Mouse (Mus musculus) hindbrain, embryonic 11.5 days (tissue): ENCODE measurements around the gene Ypel2. TPM values are rescaled to one million over a fixed set of nuclear protein-coding genes. Genes with fewer than 3 reads are reported as not detected.

ENCODE experiments used
- ATAC-seq: fragments of 200-750 bp; cut with Nextera tagmentation; 2 replicates; pipeline ENCODE4 v1.8.0; 2017; ENCODE audit warnings: mild to moderate bottlenecking, moderate TSS enrichment, moderate library complexity; ENCODE audit not compliant: low FRiP score
- DNase-seq: peaks from one replicate; pipeline ENCODE4 v3.0.0-alpha.2; 2015; ENCODE audit warnings: low spot score
- H3K27ac ChIP-seq: fragments of 300-500 bp; sonication (generic); 2 replicates; pipeline ENCODE4 v1.5.1; 2014; ENCODE audit warnings: mild to moderate bottlenecking, low read depth, low read length
- H3K27me3 ChIP-seq: fragments of 300-500 bp; sonication (generic); 2 replicates; pipeline ENCODE4 v1.6.1; 2014; ENCODE audit warnings: mild to moderate bottlenecking, low read length, moderate library complexity, mixed read lengths; ENCODE audit not compliant: control insufficient read depth, insufficient read depth
- H3K36me3 ChIP-seq: fragments of 300-500 bp; sonication (generic); 2 replicates; pipeline ENCODE4 v1.6.1; 2014; ENCODE audit warnings: mild to moderate bottlenecking, low read length, moderate library complexity, mixed read lengths; ENCODE audit not compliant: control insufficient read depth, insufficient read depth
- H3K4me1 ChIP-seq: fragments of 300-500 bp; sonication (generic); replicated peaks from 2 replicates; pipeline ENCODE4 v1.6.1; 2014; ENCODE audit warnings: low read length, mixed read lengths; ENCODE audit not compliant: control insufficient read depth, insufficient read depth
- H3K4me2 ChIP-seq: fragments of 300-500 bp; sonication (generic); replicated peaks from 2 replicates; pipeline ENCODE4 v1.6.1; 2014; ENCODE audit warnings: mild to moderate bottlenecking, low read depth, low read length
- H3K4me3 ChIP-seq: fragments of 300-500 bp; sonication (generic); 2 replicates; pipeline ENCODE4 v1.5.1; 2014; ENCODE audit warnings: low read depth, low read length
- H3K9ac ChIP-seq: fragments of 300-500 bp; sonication (generic); 2 replicates; pipeline ENCODE4 v1.6.1; 2014; ENCODE audit warnings: low read depth, low read length
- H3K9me3 ChIP-seq: fragments of 300-500 bp; sonication (generic); 2 replicates; pipeline ENCODE4 v1.6.1; 2016; ENCODE audit warnings: low read length; ENCODE audit not compliant: control insufficient read depth
- WGBS: fragments of 180-500 bp; shearing (Covaris S2); extraction: QIAGEN DNeasy Blood & Tissue Kit; methylation state at CpG from one replicate; pipeline ENCODE4 v1.1.7; 2014; 5-methylcytosine and 5-hydroxymethylcytosine counted together
- polyA plus RNA-seq: library from polyadenylated mRNA; unstranded; fragments of >200 nt; fragmentation: Nextera tagmentation; extraction: Ambion mirVana; gene quantifications from 2 replicates; pipeline ENCODE4 v1.2.1, GENCODE M21; 2014

Gene Ypel2
- polyA plus RNA-seq, 1 experiment from 2014 or later = 6.8 TPM

- Histone ChIP-seq H3K4me1 (peaks cover 10% of the 10 kb centered on the region), H3K36me3 (no peaks in the 10 kb centered on the region), H3K27ac (no peak overlapping the region; the same call in 1 of the 2 replicates), H3K4me2 (no peak overlapping the region), H3K9ac (no peak overlapping the region), H3K4me3 (no peak overlapping the region), H3K9me3 (no peaks in the 10 kb centered on the region), H3K27me3 (no peaks in the 10 kb centered on the region)
- WGBS = 41% methylated on average over 3 of the region's 3 CpGs
- no peak for ATAC-seq
- DNase-seq = no peak
Measured at GRCm38 (mm10) chr11:86895567-86895966, 97.9 kb downstream of the Ypel2 start.

GRCm38 (mm10) chr11:86895156-86895555 is 98.4 kb downstream of the Ypel2 start:
- DNase-seq (no peak), ATAC-seq (no peak)
- H3K9ac ChIP-seq = no peak overlapping the region
- no peaks in the 10 kb centered on the region for H3K9me3 ChIP-seq
- H3K27ac ChIP-seq = peak overlapping the region; percentile 30; the same call in 1 of the 2 replicates
- H3K36me3 ChIP-seq = no peaks in the 10 kb centered on the region
- no peak overlapping the region for H3K4me3 ChIP-seq
- no peak overlapping the region for H3K4me2 ChIP-seq
- WGBS = 64% methylated on average over 9 of the region's 9 CpGs
- H3K4me1 ChIP-seq = peaks cover 10% of the 10 kb centered on the region
- no peaks in the 10 kb centered on the region for H3K27me3 ChIP-seq

- ATAC-seq (0 out of 2 replicates have a peak, but pooled peaks have one; percentile 25), DNase-seq (peak; percentile 89)
- Histone ChIP-seq H3K4me1 (peaks cover 10% of the 10 kb centered on the region), H3K36me3 (no peaks in the 10 kb centered on the region), H3K27me3 (no peaks in the 10 kb centered on the region), H3K27ac (no peak overlapping the region), H3K4me2 (peak overlapping the region; percentile 64), H3K4me3 (peak overlapping the region; percentile 30), H3K9me3 (no peaks in the 10 kb centered on the region), H3K9ac (peak overlapping the region; percentile 57)
- WGBS = 7% methylated on average over 19 of the region's 19 CpGs
Measured at GRCm38 (mm10) chr11:86894171-86894577, 99.3 kb downstream of the Ypel2 start.

DNA sequence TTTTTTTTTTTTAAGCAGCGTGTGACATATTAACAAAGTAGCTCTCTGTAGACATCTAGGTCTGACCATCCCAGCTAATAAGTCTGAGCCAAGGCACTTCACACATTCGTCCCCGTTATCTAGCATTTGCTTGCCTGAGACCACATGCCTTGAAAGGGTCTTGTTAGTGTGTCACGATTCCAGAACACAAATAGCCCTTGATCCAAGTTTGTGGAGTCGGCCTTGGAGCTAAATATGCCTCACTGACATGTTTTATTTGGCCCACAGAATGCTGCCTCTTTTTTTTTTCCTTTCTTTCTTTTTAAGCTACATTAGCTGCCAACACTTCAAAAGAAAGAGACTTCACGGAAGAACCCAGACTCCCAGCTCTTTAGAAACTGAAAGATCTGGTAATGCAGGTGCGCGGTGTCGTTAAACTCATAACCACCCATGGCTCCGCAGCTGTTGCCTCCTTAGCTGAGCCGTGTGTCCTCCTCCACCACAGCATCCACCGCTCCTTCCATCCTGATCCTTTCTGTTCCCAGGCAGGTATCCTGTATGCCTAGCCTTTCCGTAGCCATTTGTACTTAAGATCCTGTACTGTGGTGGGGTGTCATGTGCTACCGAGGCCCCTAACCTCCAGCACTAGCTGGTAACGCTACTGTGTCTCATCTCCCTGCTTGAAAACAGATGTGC is 100.4 kb downstream of the Ypel2 start:
- no peak for ATAC-seq
- peaks cover 6% of the 10 kb centered on the region for H3K4me1 ChIP-seq
- H3K36me3 ChIP-seq = no peaks in the 10 kb centered on the region
- H3K9ac ChIP-seq = no peak overlapping the region
- 85% methylated on average over 15 of the region's 15 CpGs for WGBS
- H3K27ac ChIP-seq = no peak overlapping the region
- H3K4me3 ChIP-seq = no peak overlapping the region
- H3K4me2 ChIP-seq = no peak overlapping the region
- H3K9me3 ChIP-seq = no peaks in the 10 kb centered on the region
- H3K27me3 ChIP-seq = no peaks in the 10 kb centered on the region
- no peak for DNase-seq

Other genes starting within 250 kb of the Ypel2 start
- gene Cltc, start 236.1 kb downstream of the Ypel2 start, polyA plus RNA-seq = 173 and 188 TPM in 2 replicates
- gene Dhx40, start 186.0 kb downstream of the Ypel2 start, polyA plus RNA-seq = 52.6 and 52.7 TPM in 2 replicates
- gene Gdpd1, start 80.4 kb upstream of the Ypel2 start, polyA plus RNA-seq = 99.1 and 114 TPM in 2 replicates
- 25.9 and 29.8 TPM in 2 replicates for gene Smg8, start 93.1 kb upstream of the Ypel2 start, polyA plus RNA-seq
- 19.6 and 22.6 TPM in 2 replicates for gene Prr11, start 115.0 kb upstream of the Ypel2 start, polyA plus RNA-seq
- 95.8 and 101 TPM in 2 replicates for gene Ska2, start 115.5 kb upstream of the Ypel2 start, polyA plus RNA-seq
- 76.2 and 78.9 TPM in 2 replicates for gene Trim37, start 133.4 kb upstream of the Ypel2 start, polyA plus RNA-seq